Mouse (Mus musculus): ENCODE results near the gene Ksr1.

DNA sequence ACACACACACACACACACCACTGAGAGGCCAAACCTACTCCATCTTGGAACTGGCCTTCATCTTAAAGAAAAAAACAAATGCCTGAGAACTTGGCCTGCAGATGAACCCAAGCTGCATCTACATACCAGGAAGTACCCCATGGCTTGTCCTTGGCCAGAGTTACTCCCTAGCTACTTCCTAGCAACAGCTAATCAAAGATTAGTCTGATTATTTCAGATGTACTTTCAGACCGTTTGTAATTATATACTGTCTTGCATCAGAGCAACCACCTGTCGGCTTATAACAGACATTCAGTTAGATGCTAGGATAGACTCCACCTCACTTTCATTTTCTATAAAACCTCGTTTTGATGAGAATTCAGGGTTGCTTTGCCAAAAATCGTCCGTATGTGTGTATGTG, 139.8 kb downstream of the Ksr1 start:
- no peak for TF ChIP-seq CTCF (IDR thresholded peaks at IDR 0.05; ENCODE audit: low read depth, low read length)
- TF ChIP-seq POLR2A (IDR thresholded peaks at IDR 0.05; ENCODE audit: extremely low read depth, insufficient read depth, low read length) = no peak

All from liver, adult 2 months (tissue).